Mouse (Mus musculus) kidney, postnatal 0 days (tissue): ENCODE measurements at regions not wholly inside any gene's neighbourhood (a gene's known extent, or its start where the extent isn't known, plus 50 kb on each side); places are given as distances from the start of the nearest gene placed in this dataset.
"Not testable (repeated sequence)": the region's sequence is repeated elsewhere in the genome, so short reads cannot be mapped to it uniquely, and the experiment has no call there.

Source experiments
- ATAC-seq: fragments of 200-750 bp; cut with Nextera tagmentation; replicated peaks from 2 replicates; pipeline ENCODE4 v1.8.0; 2017; ENCODE audit warnings: low read depth, moderate number of reproducible peaks, moderate TSS enrichment, moderate library complexity; ENCODE audit not compliant: low FRiP score
- DNase-seq: peaks from one replicate; pipeline ENCODE4 v3.0.0-alpha.2; 2016; ENCODE audit warnings: low spot score
- H3K27ac ChIP-seq: fragments of 300-500 bp; sonication (generic); 2 replicates; pipeline ENCODE4 v1.5.1; 2014; ENCODE audit warnings: mild to moderate bottlenecking
- H3K27me3 ChIP-seq: fragments of 300-500 bp; sonication (generic); 2 replicates; pipeline ENCODE4 v1.6.1; 2014; ENCODE audit warnings: low read length, mixed read lengths; ENCODE audit not compliant: insufficient read depth
- H3K36me3 ChIP-seq: fragments of 300-500 bp; sonication (generic); 2 replicates; pipeline ENCODE4 v1.6.1; 2014; ENCODE audit warnings: low read length, mixed read lengths; ENCODE audit not compliant: insufficient read depth
- H3K4me1 ChIP-seq: fragments of 300-500 bp; sonication (generic); replicated peaks from 2 replicates; pipeline ENCODE4 v1.6.1; 2014; ENCODE audit warnings: antibody characterized with exemption, low read length, mixed read lengths; ENCODE audit not compliant: insufficient read depth
- H3K4me2 ChIP-seq: fragments of 300-500 bp; sonication (generic); 2 replicates; pipeline ENCODE4 v1.6.1; 2014; ENCODE audit warnings: mild to moderate bottlenecking, low read length, moderate library complexity, mixed read lengths
- H3K4me3 ChIP-seq: fragments of 300-500 bp; sonication (generic); replicated peaks from 2 replicates; pipeline ENCODE4 v1.5.1; 2014; ENCODE audit warnings: low read depth, low read length
- H3K9ac ChIP-seq: fragments of 300-500 bp; sonication (generic); 2 replicates; pipeline ENCODE4 v1.6.1; 2014; ENCODE audit warnings: low read depth, low read length
- H3K9me3 ChIP-seq: fragments of 300-500 bp; sonication (generic); replicated peaks from 2 replicates; pipeline ENCODE4 v1.6.1; 2016; ENCODE audit warnings: low read length, inconsistent platforms, mixed read lengths
- CTCF ChIP-seq: IDR thresholded peaks from 2 replicates; pipeline ENCODE4 v1.5.1; 2016; ENCODE audit warnings: antibody characterized with exemption, low read depth, mild to moderate bottlenecking, moderate library complexity
- WGBS: fragments of 180-500 bp; shearing (Covaris S2); extraction: QIAGEN DNeasy Blood & Tissue Kit; methylation state at CpG from one replicate; pipeline ENCODE4 v1.1.7; 2014; 5-methylcytosine and 5-hydroxymethylcytosine counted together

DNA sequence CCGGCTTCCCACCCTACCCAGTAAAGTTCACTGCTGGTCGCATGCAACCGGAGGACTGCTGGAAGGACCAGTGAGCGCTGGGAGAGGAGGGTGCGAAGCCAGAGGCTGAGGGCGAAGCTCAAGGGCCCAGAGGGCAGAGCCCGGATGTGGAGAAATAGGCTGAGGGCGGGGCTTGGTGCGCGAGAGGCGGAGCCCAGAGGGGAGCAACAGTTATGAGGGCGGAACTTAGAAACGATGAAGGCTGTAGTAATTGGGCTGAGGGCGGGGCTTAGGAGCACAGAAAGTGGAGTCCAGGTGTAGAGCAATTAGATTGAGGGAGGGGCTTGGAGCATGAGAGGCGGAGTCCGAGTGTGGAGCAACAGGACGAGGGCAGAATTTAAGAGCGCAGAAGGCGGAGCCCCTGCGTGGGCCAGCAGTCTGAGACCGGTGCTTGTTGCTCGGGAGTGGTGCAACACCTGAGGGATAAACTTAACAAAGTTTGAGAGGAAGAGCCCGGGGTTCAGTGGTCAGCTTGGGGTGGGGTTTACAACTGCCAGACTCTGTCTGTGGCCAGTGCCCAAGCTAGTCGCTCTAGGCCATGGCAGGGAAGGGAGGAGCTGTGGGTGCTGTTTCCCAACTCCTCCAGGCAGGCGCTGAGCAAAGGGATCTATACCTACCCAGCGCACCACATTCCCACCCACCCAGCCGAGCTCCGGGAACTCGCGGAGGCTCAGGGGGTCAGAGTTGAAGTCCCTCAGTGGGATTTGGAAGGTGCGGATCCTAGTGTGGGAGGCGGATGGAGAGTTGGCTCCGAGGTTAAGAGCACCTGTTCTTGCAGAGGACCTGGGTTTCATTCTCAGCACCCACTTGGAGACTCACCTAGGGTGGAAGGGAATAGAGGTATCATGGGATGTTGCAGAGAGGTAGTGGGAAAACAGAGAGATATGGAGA, 216.2 kb downstream of the Samd9l start:
- TF ChIP-seq CTCF: no peak
- Histone ChIP-seq H3K4me1 (no peaks in the 10 kb centered on the region), H3K27ac (no peak overlapping the region), H3K9ac (no peak overlapping the region), H3K36me3 (no peaks in the 10 kb centered on the region), H3K9me3 (peaks cover 11% of the 10 kb centered on the region), H3K4me2 (peak overlapping the region; percentile 4), H3K27me3 (no peaks in the 10 kb centered on the region), H3K4me3 (peak overlapping the region; percentile 3; the same call in 1 of the 2 replicates)
- DNase-seq (peak; percentile 65), ATAC-seq (peak; percentile 88)
- WGBS: 46% methylated on average over 33 of the region's 33 CpGs

DNA sequence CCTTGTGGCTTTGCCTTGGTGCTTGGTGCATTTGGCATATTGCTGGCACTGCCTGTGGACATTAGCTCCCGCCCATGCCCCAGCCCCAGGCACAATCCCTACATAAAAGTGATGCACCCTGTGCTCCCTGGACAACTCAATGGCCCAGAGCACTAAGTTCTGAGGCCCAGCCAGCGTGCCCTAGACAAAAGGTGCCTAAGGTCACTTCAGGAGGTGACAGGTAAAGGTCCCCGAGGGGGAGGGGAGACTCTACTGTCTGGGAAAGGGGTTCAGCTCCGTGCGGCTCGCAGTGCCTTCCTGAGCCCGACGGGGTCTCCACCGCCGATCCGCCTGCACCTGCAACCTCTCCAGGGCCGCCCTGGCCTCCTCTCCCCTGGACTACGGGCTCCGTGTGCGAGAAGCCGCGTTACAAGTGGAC, 216.9 kb downstream of the Samd9l start:
- peak; percentile 40 for ATAC-seq
- not testable (repeated sequence) for DNase-seq, H3K9ac ChIP-seq, H3K27ac ChIP-seq, H3K4me3 ChIP-seq, H3K27me3 ChIP-seq, H3K4me1 ChIP-seq, H3K36me3 ChIP-seq
- 38% methylated on average over 17 of the region's 17 CpGs for WGBS
- Histone ChIP-seq H3K9me3 (peaks cover 11% of the 10 kb centered on the region), H3K4me2 (peak overlapping the region; percentile 4)

DNA sequence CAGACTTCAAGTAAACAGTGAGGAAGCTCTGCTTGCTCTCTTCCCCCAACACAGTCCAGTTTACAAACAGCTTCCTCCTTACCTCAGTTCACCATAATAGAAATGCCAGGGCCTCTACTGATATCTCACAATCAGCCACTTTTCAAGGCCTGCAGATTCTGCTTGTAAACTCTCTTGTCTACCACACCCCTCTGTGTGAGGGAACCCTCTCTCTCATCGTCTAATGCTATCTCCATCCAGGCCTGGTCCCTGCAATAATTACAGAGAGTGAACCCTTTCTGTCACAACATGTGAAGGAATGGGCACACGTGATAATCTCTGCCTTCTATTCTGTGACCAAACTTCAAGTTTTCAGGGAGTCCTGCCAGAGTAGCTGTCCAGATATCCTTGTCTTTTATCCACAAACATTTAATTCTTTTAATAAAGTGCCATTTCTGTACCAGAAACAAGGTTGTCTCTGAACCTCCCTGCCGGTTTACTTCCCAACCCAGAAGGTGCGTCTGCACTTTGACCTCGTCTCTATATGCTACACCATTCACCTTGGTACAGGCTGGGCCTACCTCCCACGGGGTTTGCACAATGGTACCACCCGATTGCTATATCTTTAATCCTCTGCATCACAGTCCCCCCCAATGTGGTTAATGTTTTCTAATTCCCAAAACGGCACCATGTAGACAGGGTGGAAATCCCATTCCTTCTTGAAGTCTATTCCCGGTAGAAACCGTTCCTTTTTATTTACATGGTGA, 219.6 kb downstream of the Samd9l start:
- not testable (repeated sequence) for H3K36me3 ChIP-seq, H3K27me3 ChIP-seq, DNase-seq, H3K4me2 ChIP-seq, H3K27ac ChIP-seq, H3K4me3 ChIP-seq, H3K4me1 ChIP-seq, H3K9ac ChIP-seq
- ATAC-seq: 0 out of 2 replicates have a peak, but pooled peaks have one; percentile 21
- peaks cover 11% of the 10 kb centered on the region for H3K9me3 ChIP-seq
- 70% methylated on average over 7 of the region's 10 CpGs for WGBS

DNA sequence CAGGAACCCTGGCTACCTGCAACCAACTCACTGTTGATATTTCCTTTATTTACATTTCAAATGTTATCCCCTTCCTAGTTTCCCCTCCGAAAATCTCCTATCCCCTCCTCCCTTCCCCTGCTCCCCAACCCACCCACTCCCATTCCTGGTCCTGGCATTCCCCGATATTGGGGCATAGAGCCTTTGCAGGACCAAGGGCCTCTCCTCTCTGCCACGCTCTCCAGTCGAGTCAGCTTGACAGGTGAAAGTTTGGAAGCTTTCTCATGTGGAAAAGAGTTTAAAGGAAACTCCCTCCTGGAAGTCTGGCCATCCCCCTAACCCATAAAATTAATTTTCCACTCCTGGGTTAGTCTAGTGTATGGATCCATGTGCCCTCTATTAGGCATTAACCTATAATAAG, 229.9 kb downstream of the Samd9l start:
- ATAC-seq, H3K9ac ChIP-seq: not testable (repeated sequence)

DNA sequence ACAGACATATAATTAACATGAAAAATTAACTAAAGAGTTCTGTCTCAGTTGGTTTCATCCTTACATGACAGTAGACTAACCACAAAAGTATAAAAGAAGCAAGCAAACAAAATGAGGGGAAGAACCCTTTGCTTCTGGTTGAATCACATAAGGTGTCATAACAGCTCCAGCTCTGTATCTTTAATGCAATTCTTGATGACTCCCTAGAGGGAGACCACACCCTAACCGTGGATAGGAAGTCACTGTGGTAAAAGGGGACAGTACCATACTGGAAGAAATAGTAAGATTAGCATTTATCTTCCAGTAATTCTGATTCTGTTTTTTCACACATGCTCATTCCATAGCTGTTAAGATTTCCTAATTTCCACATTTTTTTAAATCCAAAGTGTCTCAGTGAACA, 233.2 kb downstream of the Samd9l start:
- H3K4me1 ChIP-seq, DNase-seq, H3K27ac ChIP-seq, ATAC-seq, H3K9me3 ChIP-seq, H3K4me3 ChIP-seq, H3K9ac ChIP-seq, H3K36me3 ChIP-seq, H3K4me2 ChIP-seq, H3K27me3 ChIP-seq: not testable (repeated sequence)
- WGBS: 40% methylated on average over 1 of the region's 1 CpGs

More for the DNA sequence above, 229.9 kb downstream of the Samd9l start:
- not testable (repeated sequence) for H3K27ac ChIP-seq, H3K4me1 ChIP-seq, H3K4me3 ChIP-seq, H3K36me3 ChIP-seq, H3K27me3 ChIP-seq, H3K4me2 ChIP-seq, DNase-seq, H3K9me3 ChIP-seq
- 36% methylated on average over 4 of the region's 4 CpGs for WGBS

DNA sequence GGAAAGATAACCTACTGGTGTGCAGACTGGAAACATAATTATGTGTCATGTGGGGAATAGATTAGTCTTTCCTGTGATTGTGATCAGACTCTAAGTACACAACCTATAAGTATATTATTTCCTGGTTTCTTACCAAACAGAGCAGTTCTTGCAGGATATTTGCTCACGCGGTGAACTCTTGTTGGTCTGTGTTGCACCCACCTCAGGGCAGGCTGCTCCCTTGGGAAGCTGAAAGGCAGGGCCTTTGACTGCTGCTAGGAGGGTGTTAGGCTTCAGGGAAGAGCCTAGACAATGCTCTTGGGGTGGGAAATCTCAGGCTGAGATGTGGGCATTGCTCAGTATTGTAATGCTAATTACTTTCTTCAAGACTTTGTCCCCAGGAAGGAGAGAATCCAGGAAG, 247.5 kb downstream of the Samd9l start:
- not testable (repeated sequence) for H3K4me3 ChIP-seq, DNase-seq, H3K4me1 ChIP-seq, H3K27ac ChIP-seq, H3K27me3 ChIP-seq, H3K36me3 ChIP-seq, ATAC-seq, H3K9ac ChIP-seq, H3K9me3 ChIP-seq, H3K4me2 ChIP-seq
- 37% methylated on average over 2 of the region's 2 CpGs for WGBS

DNA sequence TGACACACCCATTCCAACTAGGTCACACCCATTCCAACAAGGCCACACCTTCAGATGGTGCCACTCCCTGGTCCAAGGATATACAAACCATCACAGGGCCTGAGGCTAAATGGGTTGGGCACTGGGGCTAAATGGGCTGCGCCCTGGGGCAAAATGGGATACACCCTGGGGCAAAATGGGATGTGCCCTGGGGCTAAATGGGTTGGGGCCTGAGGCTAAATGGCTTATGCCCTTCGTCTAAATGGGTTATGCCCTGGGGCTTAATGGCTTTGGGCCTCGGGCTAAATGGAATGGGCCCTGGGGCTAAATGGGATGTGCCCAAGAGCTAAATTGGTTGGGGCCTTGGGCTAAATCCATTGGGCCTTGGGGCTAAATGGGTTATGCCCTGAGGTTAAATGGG, 261.5 kb downstream of the Samd9l start:
- not testable (repeated sequence) for H3K9ac ChIP-seq, H3K4me2 ChIP-seq, H3K4me1 ChIP-seq, H3K27me3 ChIP-seq, DNase-seq, ATAC-seq, H3K36me3 ChIP-seq, H3K9me3 ChIP-seq, H3K27ac ChIP-seq, H3K4me3 ChIP-seq
- 72% methylated on average over 3 of the region's 3 CpGs for WGBS

DNA sequence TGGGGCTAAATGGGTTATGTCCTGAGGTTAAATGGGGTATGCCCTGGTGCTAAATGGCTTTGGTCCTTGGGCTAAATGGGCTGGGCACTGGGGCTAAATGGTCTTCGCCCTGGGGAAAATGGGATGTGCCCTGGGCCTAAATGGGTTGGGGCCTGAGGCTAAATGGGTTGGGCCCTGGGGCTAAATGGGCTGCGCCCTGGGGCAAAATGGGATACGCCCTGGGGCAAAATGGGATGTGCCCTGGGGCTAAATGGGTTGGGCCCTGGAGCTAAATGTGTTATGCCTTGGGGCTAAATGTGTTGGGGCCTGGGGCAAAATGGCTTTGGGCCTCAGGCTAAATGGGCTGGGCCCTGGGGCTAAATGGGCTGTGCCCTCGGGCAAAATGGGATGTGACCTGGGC, 265.6 kb downstream of the Samd9l start:
- H3K4me3 ChIP-seq, H3K27me3 ChIP-seq, H3K9ac ChIP-seq, H3K4me1 ChIP-seq, H3K9me3 ChIP-seq, H3K4me2 ChIP-seq, DNase-seq, H3K36me3 ChIP-seq, H3K27ac ChIP-seq, ATAC-seq: not testable (repeated sequence)
- WGBS: 88% methylated on average over 4 of the region's 4 CpGs

DNA sequence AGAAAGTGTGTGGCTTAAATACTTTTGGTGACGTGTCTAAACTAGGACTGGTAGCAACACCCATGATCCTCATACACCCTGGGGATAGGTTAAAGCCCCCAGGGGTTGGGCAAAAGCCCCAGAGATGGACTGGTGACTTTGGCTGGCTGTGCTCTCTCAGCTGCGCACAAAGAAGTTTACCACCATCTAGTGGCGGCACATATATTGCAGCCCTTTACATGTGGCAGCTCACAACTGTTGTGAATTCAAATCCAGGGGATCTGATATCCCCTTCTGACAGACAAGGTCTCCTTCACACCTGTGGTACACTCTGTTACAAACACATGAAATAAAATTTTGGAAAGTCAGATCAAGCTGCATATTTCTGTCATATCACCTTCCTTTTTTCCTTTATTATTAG, 283.1 kb downstream of the Samd9l start:
- H3K27ac ChIP-seq, H3K9me3 ChIP-seq, DNase-seq, H3K4me2 ChIP-seq, H3K4me1 ChIP-seq, H3K36me3 ChIP-seq, ATAC-seq, H3K27me3 ChIP-seq, H3K9ac ChIP-seq, H3K4me3 ChIP-seq: not testable (repeated sequence)
- 30% methylated on average over 1 of the region's 3 CpGs for WGBS
